Mouse (Mus musculus): ENCODE data around the gene Slc25a28.
A peak's percentile ranks its signal among the peaks of the same experiment; 100 is the strongest.

Gene Slc25a28

DNA sequence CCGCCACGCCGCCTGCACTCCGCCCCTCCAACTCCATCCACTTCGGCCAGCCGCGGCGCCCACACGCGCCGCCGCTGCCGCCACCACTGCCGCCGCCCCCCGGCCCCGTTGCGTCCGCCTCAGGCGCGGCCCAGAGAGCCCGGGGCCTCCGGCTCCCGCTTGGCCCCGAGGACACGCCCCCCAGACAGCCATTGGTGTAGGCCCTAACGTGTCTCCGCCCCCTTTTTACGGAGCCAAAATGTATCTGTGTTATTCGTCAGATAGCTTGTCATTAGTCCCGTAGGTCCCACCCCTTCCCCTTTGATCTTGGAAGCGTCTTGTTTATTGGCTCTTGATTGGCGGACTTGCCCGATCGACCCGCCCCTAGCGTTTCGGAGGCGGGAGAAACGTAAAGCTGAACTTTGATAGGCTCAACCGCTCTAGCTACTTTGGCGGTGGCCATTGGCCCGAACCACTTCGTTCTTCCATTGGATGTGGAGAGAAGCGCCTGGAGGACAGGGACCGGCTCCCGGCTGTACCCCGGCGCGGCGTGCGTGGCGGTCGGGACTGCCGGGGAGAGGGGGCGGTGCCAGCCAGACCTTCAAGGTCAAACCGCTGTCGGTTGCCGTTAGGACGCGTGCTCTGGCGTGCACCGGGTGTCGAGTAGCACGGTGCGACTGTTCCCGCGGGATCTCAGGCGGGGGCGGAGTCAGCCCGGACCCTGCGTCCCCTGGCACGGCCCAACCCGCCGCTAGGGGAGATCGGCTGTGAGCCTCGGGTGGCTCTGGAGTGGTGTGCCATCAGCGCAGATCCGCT is at the start of gene Slc25a28:
TSS of gene Slc25a28 (minus strand) at position 152 of the 795 bp plus-strand sequence.
- DNase-seq, result peak; percentile 97 to 100

DNA sequence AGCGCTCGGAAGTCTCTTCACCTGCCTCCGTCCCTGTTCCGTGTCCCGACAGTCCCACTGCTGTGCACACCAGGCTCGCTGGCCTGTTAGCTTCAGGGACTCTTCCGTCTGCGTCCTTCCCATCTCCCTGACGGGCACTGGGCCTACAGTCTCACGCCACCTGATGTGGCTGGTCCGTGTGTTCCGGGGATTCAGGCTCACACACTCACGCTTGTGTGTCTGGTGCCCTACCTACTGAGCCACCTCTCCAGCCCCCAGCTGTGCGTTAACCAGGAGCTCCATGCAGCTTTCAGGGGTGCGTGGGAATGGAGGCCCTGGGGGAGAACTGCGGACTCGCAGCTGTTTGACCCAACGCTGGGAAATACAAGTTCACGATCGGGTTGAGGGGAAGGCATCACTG is 49.5 kb upstream of the Slc25a28 start:
- DNase-seq, result no peak

DNA sequence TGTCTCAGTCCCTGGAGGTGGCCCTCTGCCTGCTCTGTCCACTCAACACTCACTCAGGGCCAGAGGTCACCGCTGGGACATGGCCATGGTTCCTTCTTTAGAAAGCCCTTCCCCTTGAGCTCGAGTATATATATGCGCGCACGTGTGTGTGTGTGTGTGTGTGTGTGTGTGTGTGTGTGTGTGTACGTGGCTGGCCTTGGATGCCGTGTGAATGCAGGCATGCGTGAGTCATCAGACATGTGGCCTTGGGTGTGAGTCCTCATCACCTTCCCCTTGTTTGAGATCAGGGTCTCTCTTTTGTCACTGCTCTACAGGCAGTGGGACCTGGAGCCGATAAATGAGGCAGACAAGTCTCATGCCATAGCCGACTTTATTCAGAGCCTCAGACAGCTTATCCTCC is 48.8 kb upstream of the Slc25a28 start:
- no peak for DNase-seq

DNA sequence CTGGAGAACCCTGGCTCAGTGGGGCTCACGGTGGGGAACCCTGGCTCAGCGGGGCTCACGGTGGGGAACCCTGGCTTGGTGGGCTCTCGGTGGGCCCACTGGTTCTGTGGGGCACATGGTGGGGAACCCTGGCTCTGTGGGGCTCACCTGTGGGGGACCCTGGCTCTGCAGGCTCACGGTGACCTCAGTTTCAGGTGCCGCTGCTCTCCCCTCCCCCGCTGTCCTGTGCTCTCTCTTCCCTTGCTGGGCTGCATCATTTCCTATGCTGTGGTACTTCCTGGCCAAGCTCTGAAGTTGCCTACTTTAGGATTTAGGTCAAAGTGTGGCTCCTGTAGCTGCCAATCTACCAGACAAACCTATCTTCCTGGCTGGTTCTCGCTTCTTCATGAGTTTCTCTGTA is 48.2 kb upstream of the Slc25a28 start:
- no peak for DNase-seq

DNA sequence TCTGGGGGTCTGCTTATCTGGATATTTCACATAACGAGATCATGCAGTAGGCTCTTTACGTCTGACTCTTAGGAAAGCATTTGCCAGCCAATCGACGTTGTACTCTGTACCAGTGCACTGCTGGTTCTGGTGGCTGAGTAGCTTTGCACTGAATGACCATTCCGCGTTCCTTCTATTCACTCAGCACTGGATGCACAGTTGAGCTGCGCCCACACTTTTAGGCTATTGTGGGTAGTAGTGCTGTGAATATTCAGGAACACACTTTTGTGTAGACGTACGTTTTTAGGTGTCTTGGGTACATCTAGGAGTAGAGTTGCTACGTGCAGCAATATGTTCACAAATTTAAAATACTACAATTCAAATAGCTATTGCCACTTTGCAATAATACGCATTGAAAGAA is 45.4 kb upstream of the Slc25a28 start:
- DNase-seq, result no peak

DNA sequence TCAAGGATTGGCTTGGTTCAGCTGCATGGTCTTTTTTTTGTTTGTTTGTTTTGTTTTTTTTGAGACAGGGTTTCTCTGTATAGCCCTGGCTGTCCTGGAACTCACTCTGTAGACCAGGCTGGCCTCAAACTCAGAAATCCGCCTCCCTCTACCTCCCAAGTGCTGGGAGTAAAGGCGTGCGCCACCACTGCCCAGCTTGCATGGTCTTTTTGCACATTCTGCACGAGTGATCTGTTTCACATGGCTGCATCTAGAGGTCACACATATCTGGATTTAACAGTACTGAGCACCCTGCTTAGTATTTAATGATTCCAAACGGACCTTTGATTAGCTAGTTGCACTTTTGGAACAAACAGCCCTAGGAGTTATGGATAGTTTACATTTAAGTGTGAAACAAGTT is 37.3 kb upstream of the Slc25a28 start:
- DNase-seq, result no peak

DNA sequence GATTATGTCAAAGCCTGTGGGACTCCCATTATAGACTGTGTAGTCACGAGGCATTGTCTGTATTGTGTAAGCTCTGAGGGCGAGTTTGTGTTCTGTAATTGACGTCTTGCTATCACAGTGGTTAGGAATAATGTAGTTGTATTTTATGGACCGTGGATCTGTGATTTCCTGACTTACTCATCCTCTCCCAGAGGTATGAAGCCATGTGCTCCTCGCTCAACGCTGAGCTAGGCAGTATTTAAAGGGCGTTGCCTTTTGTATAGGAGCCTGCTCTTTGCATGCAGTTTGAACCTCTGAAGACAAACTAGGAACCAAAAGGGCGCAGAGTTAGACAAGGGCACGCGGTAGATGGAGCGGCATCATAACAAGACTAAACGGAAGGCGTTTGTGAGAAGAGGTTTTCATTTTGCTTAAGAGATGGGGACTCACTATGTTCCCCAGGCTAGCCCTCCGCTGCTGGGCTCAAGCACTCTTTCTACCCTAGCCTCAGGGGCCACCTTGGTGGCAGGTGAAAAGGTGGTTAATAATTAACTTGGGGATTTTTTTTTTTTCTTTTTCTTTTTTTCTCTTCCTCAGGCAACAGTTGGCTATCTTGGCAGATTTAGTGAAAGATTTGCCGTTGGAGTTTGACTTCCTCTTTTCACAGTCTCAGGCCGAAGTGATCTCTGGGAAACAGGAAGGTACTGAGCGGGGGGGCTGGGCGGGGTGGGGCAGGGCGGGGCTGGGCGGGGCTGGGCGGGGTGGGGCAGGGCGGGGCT is 36.7 kb upstream of the Slc25a28 start:
- no peak for DNase-seq

DNA sequence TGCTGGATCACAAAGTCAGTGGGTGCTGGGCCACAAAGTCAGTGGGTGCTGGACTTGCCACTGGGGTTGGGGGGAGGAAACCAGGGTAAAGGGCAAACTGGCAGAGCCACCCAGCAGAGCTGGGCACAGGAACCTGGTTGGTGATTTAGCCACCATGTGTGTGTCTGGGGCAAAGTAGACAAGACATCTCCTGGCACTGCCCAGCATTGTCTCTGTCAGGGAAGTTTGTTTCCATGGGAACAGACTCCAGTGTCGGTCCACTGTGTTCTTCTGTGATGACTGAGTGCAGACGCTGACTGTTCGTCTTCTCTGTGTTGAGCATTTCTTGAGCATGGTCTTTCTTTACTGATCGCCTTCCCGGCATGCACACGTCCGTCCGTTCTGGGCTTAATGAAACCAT is 34.6 kb upstream of the Slc25a28 start:
- no peak for DNase-seq

DNA sequence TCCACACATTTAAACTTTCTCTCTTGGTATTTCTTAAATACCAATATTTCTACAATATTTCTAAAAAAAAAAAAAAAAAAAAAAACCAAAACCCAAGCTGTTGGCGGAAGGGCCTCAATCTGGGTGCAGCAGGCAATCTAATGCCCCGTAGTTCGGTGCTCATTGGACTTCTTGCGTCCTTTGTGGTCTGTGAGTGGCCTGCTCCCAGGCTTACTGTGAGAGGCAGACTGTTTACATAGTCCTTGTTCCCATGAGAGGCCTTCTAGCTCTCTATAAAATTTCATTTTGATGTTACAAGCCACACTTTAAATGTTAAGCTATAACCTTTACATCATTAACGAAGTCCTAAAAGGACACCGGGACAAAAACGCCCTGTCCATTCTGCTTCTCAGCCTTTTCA is 33.5 kb upstream of the Slc25a28 start:
- DNase-seq, result no peak

DNA sequence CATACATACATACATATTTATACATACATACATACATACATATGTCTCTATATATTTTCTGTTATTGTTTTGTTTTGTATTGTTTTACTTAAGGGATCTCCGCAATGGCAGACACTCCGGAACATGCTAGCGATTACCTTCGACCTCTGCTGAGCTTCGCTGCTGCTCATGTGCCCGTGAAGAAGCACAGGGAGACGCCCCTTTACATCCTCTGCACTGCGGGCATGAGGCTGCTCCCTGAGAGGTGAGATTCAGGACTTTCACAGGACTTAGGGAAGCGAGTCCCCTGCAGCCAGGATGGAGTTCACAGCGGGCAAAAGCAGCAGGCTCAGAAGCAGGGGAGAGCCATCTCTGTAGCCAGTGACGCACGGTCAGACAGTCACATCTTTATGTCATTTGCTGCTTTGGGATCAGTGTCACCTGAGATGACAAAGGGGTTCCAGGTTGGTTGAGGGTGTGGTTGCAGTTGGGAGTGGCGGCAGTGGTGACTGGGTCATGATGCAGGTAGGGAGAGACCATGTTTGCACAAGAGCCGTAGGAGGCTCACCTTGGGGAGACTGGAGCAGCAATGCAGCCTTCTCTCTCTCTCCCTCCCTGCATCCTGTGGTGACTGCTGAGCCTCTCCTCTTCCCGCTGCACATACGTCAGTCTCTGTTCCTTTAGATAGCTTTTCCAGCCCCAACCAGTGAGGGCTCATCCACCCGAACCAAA is 30.3 kb upstream of the Slc25a28 start:
- DNase-seq, result no peak

DNA sequence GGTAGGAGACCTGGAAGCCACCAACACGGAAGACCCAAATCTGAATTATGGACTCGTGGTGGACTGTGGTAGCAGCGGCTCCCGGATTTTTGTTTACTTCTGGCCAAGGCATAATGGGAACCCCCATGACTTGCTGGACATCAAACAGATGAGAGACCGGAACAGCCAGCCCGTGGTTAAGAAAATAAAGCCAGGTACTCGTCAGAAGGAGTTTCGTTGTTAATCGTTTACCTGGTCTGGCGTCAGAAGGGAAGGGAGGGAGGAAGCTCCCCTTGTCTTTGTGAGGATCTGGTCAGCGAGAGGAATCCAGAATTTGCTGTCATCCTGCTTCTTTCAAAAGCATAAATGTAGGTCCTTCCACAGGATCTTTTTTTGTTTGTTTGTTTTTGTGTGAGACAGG is 29.5 kb upstream of the Slc25a28 start:
- no peak for DNase-seq

DNA sequence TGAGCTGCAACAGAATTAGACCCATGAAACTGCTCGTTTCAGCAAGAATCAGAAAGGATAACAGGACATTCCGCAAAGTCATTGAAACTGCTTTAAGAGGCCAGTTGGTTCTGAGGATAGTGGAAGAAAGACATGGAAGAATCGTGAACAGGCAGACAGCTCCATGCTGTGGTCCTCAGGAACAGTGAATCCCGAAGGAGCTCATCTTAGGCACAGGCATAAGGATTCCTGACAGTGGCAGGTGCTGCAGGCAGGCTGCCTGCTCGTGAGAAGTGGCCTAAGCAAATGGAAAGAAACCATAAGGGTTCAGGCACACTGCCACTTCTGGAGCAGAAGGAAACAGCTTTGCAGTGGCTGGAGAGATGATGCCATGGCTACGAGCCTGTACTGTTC is 25.1 kb upstream of the Slc25a28 start:
- DNase-seq, result no peak

DNA sequence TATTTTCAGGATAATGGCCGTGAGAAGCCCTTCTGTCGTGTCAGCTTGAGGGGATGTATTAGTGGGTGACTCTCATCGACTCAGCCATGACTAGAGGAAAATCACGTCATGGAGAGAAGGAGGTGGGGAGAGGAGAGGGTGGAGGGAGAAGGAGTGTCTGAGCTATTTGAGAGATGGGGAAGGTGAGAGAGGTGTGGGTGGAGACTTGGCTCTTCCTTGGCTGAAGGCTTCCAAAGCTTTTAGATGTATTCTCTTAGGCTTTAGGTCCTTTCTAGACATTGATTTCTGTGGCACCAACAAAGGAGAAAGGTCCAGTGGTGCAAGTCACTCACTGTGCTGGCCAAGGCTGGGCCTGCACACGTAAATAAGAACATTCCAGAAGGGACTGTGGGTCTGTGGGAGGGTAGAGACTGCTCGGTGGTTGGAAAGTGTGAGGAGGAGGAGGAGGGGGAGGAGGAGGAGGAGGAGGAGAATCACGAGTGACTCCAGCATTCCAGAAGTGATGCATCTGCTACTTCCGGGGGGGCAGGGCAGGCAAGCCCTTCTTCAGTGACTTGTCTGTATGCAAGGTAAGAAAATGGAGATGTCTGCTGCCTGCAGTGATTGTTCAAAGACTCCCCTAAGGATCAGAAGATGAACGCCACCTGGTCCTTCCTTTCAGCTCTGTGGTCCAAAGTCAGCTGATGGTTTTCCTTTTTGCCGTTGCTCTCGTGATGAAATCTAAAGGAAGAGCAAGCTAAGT is 24.5 kb upstream of the Slc25a28 start:
- no peak for DNase-seq

DNA sequence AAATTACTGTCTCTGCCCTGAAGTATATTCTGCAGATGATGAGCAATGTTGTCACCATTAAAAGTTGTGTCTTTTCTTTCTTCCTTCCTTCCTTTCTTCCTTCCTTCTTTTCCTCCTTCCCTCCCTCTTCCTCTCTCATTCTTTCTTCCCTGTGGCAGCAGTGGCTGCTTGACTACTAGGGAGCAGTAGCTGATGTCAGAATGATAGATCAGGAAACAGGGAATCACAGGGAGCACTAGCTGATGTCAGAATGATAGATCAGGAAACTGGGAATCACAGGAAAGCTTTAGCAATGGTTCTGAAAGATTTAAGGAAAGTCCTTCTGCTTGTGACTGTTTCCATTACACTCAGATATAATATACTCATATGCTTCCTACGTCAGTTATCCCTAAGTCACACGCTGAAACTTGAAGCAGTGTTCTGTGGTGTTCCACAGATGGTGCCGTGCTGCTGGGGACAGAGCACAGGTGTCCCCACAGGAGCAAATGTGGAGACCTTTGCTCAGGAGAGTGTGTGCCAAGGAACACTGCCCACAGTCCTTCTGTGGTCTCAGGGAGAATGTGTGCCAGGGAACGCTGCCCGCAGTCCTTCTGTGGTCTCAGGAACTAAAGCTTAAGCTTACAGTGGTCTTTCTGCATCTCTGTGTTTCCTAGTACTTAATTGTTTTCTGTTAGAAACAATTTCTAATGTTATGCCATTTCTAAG is 23.1 kb upstream of the Slc25a28 start:
- peak; percentile 25 to 34 for DNase-seq

DNA sequence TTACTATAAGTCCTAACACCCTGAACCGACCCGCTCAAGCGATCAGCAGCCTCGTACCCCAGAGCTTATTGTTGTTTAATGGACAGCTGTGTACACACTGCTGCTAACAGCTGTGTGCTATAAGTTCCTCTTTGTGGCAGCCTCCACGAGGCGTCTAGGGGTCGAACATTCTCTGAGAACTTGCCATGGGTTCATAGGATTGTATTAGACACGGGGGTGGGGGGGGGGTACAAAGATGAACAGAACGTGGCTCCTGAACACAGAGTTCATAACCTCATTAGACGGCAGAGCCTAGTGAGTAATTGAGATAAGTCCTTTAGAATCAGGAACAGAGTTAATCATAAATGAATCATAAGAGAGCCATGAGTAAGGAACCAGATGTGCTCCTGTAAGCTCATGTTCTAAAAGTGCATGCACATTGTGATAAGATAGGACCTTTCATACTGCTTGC is 20.9 kb upstream of the Slc25a28 start:
- no peak for DNase-seq

DNA sequence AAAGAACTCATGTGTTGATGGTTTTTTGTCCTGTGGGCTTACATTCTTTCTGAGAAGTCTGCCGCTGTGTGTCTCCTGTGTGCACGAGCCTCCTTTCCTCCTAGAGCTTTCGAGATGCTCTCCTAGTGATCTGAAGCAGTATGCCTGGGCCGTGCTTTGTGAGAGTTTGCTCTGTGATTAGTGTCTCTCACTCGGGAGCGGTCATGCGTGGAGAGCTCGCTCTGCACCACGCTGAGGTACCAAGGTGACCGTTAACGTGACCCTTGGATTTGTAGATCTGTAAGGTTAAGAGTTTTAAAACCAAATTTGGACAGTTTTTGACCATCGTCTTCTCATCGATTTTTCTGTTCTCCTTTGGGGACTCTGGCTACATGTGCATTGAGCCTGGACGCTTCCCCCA is 18.1 kb upstream of the Slc25a28 start:
- no peak for DNase-seq

DNA sequence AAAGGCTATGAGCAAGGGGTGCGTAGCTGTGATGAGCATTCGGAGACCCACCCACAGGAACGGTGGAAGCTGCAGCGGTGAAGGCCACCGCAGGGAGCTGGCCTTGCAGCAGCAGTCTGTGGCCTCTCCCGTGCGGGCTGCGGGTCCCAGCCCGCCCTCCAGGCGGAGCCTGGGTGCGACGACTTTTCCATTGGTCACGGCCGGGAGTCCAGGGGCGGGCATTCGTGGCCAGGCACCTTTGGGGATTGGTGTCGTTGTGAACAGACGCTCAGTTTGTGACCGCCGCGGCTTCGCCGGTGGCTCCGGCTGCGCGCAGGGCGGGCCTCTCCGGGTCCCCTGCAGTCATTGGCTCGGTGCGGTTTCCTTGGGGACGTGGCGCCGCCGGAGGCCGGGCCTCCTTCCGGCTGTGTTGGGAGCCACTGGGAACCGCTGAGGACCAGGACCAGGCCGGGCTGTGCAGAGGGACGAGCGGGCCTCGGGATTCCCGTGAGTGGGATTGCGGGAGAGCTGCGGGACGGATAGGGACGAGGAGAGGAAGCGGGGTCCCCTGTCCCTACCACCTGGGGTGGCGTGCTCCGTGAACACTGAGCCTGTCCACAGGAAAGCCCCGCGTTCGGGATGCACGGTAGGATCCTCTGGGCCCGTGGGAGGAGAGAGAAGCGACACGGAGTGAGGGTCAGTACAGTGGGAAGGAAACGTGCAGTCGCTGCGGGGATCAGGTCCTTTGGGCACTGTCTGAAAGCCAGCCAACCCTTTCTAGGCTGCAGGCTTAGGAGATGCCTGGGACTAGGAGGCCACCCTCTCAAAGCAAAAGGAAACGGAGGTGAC is 15.0 kb upstream of the Slc25a28 start, which contains the start of gene Entpd7:
TSS of gene Entpd7 (plus strand) at position 254 of the 828 bp plus-strand sequence.
- peak; percentile 96 to 98 for DNase-seq

DNA sequence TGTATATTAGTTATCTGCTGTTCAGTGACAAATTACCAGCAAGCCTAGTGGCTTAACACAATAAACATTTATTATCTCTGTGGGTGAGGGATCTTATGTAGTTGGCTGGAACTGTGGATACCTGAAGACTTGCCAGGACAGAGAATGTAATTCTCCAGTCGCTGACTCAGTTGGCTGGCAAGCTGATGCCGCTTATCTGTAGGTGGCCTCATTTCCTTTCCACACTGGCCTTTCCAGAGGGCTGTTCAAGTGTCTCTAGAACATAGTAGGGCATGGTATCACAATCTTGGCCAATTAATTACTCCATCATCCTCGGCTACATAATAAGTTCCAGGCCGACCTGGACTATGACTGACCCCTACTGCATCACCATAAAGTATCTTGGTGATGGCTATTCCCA is 6.9 kb upstream of the Slc25a28 start:
- DNase-seq, result no peak

DNA sequence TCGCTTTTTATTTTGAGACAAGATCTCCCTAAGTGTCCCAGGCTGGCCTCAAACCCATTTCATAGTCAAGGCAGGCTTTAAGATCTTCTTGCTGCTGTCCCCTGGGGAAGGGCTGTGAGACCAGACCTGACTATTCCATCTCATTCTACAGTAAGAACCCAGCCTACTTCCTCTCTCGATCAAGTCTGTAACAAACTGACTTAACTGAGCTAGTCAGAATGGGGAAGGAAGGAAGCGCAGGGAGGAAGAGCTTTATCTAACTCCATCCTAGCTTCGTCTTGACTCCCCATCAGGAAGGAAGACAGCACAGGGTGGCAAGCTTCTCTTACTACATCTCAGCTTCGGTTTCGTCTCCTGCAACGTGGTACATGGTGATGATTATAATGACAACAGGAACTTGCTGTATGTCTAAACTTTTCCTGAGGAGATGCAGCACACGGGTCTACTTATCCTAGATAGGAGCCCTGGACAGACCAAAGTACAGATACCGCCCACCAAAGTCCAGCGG is 4.8 kb upstream of the Slc25a28 start:
- DNase-seq, result no peak

DNA sequence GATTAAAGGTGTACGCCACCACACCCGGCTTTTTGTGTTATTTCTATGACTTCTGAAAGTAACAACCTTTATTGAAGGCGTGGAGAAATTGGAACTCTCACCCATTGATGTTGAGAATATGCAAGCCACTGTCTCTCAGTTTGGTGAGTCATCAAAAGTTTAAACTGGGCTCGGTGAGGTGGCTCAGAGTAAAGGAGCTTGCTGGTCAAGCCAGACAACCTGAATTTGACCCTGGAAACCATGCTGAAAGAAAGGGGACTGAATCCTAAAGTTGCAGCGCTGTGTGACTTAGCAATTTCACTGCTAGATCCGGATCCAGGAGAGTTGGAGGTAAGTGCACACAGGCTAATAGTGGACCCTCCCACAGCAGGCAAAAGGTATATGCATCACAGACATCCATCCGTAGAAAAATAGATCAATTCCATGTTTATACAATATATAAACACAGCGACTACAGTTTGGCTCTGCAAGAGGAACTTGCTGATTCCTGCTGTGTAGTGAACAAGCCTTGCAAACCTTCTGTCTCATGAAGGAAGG is 3.9 kb upstream of the Slc25a28 start:
- no peak for DNase-seq
